Mouse (Mus musculus): ENCODE measurements at regions not wholly inside any gene's neighbourhood (a gene's known extent, or its start where the extent isn't known, plus 50 kb on each side); places are given as distances from the start of the nearest gene placed in this dataset.

DNA sequence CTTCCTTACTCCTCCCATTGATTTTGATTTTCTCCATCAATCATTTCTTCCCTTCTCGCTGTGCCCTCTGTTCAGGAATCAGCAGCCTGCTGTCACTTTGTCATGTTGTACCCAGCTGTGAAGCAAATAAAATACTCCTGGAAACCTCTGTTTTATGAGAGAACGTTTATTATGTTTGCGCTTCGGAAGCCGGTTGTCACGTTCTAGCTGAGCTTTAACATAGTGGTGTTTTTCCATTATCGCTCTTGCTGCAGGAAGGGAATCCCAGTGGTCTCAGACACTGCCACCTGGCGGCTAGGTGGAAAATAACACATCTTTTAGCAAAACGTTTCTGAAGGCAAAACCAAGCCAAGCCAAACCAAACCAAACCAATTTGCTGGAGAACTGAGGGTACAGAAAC, 190.2 kb upstream of the Gm21798 start:
- TF ChIP-seq CTCF (IDR thresholded peaks at IDR 0.05; ENCODE audit: insufficient read depth, low read length) (peak; percentile 89), POLR2A (IDR thresholded peaks at IDR 0.05; ENCODE audit: borderline replicate concordance, extremely low read depth, low read depth, low read length) (no peak)
